Mouse (Mus musculus) olfactory bulb, adult 2 months (tissue): ENCODE data around the gene Fbxw8. TPM values are rescaled to one million over a fixed set of nuclear protein-coding genes. Genes with fewer than 3 reads are reported as not detected.

Experiments used
- H3K27ac ChIP-seq: fragments of 200-500 bp; 2 replicates; pipeline ENCODE4 v1.5.1; 2012; ENCODE audit warnings: low read depth, low read length; ENCODE audit not compliant: insufficient read depth
- H3K4me1 ChIP-seq: fragments of 200-500 bp; 2 replicates; pipeline ENCODE4 v1.6.1; 2012; ENCODE audit warnings: low read length; ENCODE audit not compliant: control insufficient read depth, insufficient read depth
- H3K4me3 ChIP-seq: fragments of 200-500 bp; 2 replicates; pipeline ENCODE4 v1.5.1; 2012; ENCODE audit warnings: mild to moderate bottlenecking, low read depth, low read length, moderate library complexity; ENCODE audit not compliant: insufficient read depth
- CTCF ChIP-seq: fragments of 200-500 bp; IDR thresholded peaks from 2 replicates; pipeline ENCODE4 v1.5.1; 2012; ENCODE audit warnings: low read depth, mild to moderate bottlenecking, low read length, moderate library complexity; ENCODE audit not compliant: insufficient read depth
- POLR2A ChIP-seq: fragments of 200-500 bp; IDR thresholded peaks from 2 replicates; pipeline ENCODE4 v1.6.1; 2012; ENCODE audit warnings: mild to moderate bottlenecking, low read depth, low read length, moderate library complexity; ENCODE audit not compliant: insufficient read depth
- WGBS: fragments of 180-500 bp; shearing (Covaris S2); methylation state at CpG from one replicate; pipeline ENCODE4 v1.1.7; 2018; 5-methylcytosine and 5-hydroxymethylcytosine counted together
- polyA plus RNA-seq: library from polyadenylated mRNA; stranded (reverse); fragments of >200 nt; gene quantifications from 2 replicates; pipeline ENCODE4 v1.2.4, GENCODE M21; 2012; ENCODE audit warnings: low replicate concordance; ENCODE audit not compliant: missing spikeins, insufficient read depth, insufficient read length

The Fbxw8 gene
- polyA plus RNA-seq, 1 experiment = not detected

GRCm38 (mm10) chr5:118120670-118121069 lies 34.6 kb downstream of the Fbxw8 start:
- Histone ChIP-seq H3K27ac (no peak overlapping the region), H3K4me3 (no peak overlapping the region), H3K4me1 (peaks cover 51% of the 10 kb centered on the region)
- 56% methylated on average over 2 of the region's 2 CpGs for WGBS
- no peak for TF ChIP-seq POLR2A
- TF ChIP-seq CTCF = no peak

- WGBS = 89% methylated on average over 5 of the region's 5 CpGs
- Histone ChIP-seq H3K4me1 (peaks cover 50% of the 10 kb centered on the region), H3K4me3 (no peak overlapping the region), H3K27ac (no peak overlapping the region)
- no peak for TF ChIP-seq CTCF
- no peak for TF ChIP-seq POLR2A
Measured at GRCm38 (mm10) chr5:118118922-118119321, 36.3 kb downstream of the Fbxw8 start.

- TF ChIP-seq POLR2A (no peak), CTCF (no peak)
- H3K27ac ChIP-seq = no peak overlapping the region
- peaks cover 53% of the 10 kb centered on the region for H3K4me1 ChIP-seq
- H3K4me3 ChIP-seq = no peak overlapping the region
- 82% methylated on average over 3 of the region's 3 CpGs for WGBS
Measured at GRCm38 (mm10) chr5:118118351-118118750, 36.9 kb downstream of the Fbxw8 start.

GRCm38 (mm10) chr5:118113617-118114016 lies 41.6 kb downstream of the Fbxw8 start:
- peaks cover 52% of the 10 kb centered on the region for H3K4me1 ChIP-seq
- no peak overlapping the region for H3K4me3 ChIP-seq
- WGBS = 41% methylated on average over 13 of the region's 13 CpGs
- H3K27ac ChIP-seq = peak overlapping the region; percentile 48
- TF ChIP-seq POLR2A = no peak
- no peak for TF ChIP-seq CTCF

GRCm38 (mm10) chr5:118113043-118113442 lies 42.2 kb downstream of the Fbxw8 start:
- Histone ChIP-seq H3K4me1 (peaks cover 55% of the 10 kb centered on the region), H3K27ac (no peak overlapping the region), H3K4me3 (no peak overlapping the region)
- TF ChIP-seq CTCF (no peak), POLR2A (no peak)
- 68% methylated on average over 7 of the region's 7 CpGs for WGBS

- Histone ChIP-seq H3K4me1 (peaks cover 21% of the 10 kb centered on the region), H3K4me3 (no peak overlapping the region), H3K27ac (no peak overlapping the region)
- 78% methylated on average over 7 of the region's 7 CpGs for WGBS
- TF ChIP-seq CTCF (no peak), POLR2A (no peak)
Measured at GRCm38 (mm10) chr5:118108794-118109440, 46.3 kb downstream of the Fbxw8 start.

GRCm38 (mm10) chr5:118108124-118108793 lies 47.0 kb downstream of the Fbxw8 start:
- no peak overlapping the region for H3K27ac ChIP-seq
- 75% methylated on average over 17 of the region's 17 CpGs for WGBS
- TF ChIP-seq POLR2A (no peak), CTCF (no peak)
- H3K4me1 ChIP-seq = peaks cover 16% of the 10 kb centered on the region
- no peak overlapping the region for H3K4me3 ChIP-seq

- H3K27ac ChIP-seq = no peak overlapping the region
- H3K4me1 ChIP-seq = peaks cover 13% of the 10 kb centered on the region
- TF ChIP-seq CTCF = no peak
- H3K4me3 ChIP-seq = no peak overlapping the region
- WGBS = 94% methylated on average over 10 of the region's 10 CpGs
Measured at GRCm38 (mm10) chr5:118106667-118107066, 48.6 kb downstream of the Fbxw8 start.

GRCm38 (mm10) chr5:118105536-118105935 lies 49.7 kb downstream of the Fbxw8 start:
- WGBS = 90% methylated on average over 8 of the region's 8 CpGs

More at GRCm38 (mm10) chr5:118105536-118105935, 49.7 kb downstream of the Fbxw8 start:
- TF ChIP-seq CTCF (no peak), POLR2A (no peak)
- H3K4me1 ChIP-seq = peaks cover 13% of the 10 kb centered on the region
- no peak overlapping the region for H3K27ac ChIP-seq
- H3K4me3 ChIP-seq = no peak overlapping the region
